Mouse (Mus musculus): Measurements from ENCODE around the gene Areg. TPM values are rescaled to one million over a fixed set of nuclear protein-coding genes. Genes with fewer than 3 reads are reported as not detected.

Gene Areg
- polyA plus RNA-seq (2014; fragmentation: Illumina TruSeq; extraction: RNeasy Lipid Tissue Mini Kit (QIAGEN cat#74804); ENCODE audit: low read depth, low replicate concordance): not detected

GRCm38 (mm10) chr5:91139446-91139873 lies at the start of gene Areg:
Gene Areg (plus strand): TSS chr5:91139599.

Other genes starting within 250 kb of the Areg start
- 2.1 TPM for gene Cxcl1, start 248.4 kb upstream of the Areg start, polyA plus RNA-seq (2014; fragmentation: Illumina TruSeq; extraction: RNeasy Lipid Tissue Mini Kit (QIAGEN cat#74804); ENCODE audit: low read depth, low replicate concordance)
- 1.5 TPM for gene Cxcl2, start 235.7 kb upstream of the Areg start, polyA plus RNA-seq (2014; fragmentation: Illumina TruSeq; extraction: RNeasy Lipid Tissue Mini Kit (QIAGEN cat#74804); ENCODE audit: low read depth, low replicate concordance)
- gene Mthfd2l, start 208.5 kb upstream of the Areg start, polyA plus RNA-seq (2014; fragmentation: Illumina TruSeq; extraction: RNeasy Lipid Tissue Mini Kit (QIAGEN cat#74804); ENCODE audit: low read depth, low replicate concordance): 31.4 TPM
- gene Epgn, start 112.1 kb upstream of the Areg start, polyA plus RNA-seq (2014; fragmentation: Illumina TruSeq; extraction: RNeasy Lipid Tissue Mini Kit (QIAGEN cat#74804); ENCODE audit: low read depth, low replicate concordance): not detected
- gene Ereg, start 65.0 kb upstream of the Areg start, polyA plus RNA-seq (2014; fragmentation: Illumina TruSeq; extraction: RNeasy Lipid Tissue Mini Kit (QIAGEN cat#74804); ENCODE audit: low read depth, low replicate concordance): not detected

All from adipose tissue, adult 10 weeks (tissue).